Mouse (Mus musculus) thymus, adult 18-20 months (tissue): ENCODE measurements around the gene Smarcb1.

Source experiments
- DNase-seq, 2 experiments: peaks; one replicate each; pipeline ENCODE4 v3.0.0; 2022; ENCODE audit warnings: mixed read lengths in 2 of 2

The Smarcb1 gene

DNA sequence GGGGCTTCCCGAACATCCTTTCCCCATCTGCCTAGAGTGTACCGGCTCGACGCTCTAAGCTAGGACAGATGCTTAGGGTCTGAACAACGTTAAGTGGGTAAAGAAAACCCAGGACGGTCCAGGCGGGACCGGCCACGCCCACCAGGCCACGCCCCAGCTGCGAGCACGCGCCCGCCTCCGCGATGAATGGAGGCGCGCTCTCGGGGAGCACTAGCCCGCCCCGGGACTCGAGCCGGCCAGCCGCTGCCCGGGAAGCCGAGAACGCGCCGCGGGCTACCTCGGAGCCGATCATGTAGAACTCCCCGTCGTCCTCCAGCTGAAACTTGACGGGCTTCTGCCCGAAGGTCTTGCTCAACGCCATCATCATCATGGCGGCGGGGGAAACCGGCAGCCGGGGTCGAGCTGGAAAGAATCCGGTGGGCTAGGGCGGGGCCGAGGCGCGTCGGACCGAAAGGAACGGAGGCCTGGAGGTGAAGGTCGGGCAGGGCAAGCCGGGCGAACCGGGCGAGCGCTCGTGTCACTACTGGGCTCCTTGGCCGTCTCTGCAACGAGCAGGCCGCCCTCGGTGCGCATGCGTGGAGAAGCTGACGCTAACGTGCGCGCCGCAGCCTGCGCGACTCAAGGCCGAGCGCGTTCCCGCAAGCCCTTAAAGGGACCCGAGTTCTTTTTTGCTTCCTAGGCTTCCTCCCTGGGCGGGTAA is at the start of gene Smarcb1:
Gene Smarcb1 (minus strand): TSS at position 592 of the 700 bp plus-strand sequence.
- peak; percentile 87 to 90 for DNase-seq

GRCm38 (mm10) chr10:75954381-75954811 is 33.0 kb upstream of the Smarcb1 start, which contains the start of gene Gm5134:
Gene Gm5134, plus strand, starts transcription at chr10:75954514.
- DNase-seq, result no peak

GRCm38 (mm10) chr10:75951424-75952050 is 30.1 kb upstream of the Smarcb1 start:
- DNase-seq, result no peak

GRCm38 (mm10) chr10:75950791-75951210 is 29.4 kb upstream of the Smarcb1 start:
- no peak for DNase-seq

- DNase-seq, result no peak
Observed at GRCm38 (mm10) chr10:75949053-75950045, 27.9 kb upstream of the Smarcb1 start.

DNA sequence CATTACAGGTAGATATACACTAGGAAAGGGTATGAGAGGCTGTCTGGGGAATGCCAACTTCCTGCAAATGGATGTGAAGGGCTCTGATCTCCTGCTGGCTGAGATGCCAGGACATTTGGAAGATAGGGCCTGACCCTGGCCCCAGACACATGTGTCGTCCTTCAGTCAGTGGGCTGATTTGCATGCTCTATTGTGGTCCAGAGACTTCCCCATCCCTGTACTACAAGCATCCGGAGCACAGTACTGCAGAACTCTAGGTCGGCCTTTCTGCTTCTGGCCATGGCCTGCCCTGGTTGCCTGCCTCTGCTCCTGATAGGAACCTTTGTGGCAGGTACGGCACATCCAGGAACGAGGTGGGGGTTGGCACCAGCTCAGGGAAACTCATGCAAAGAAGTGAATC is 26.7 kb upstream of the Smarcb1 start:
- DNase-seq, result no peak

- DNase-seq, result no peak
Observed at GRCm38 (mm10) chr10:75945896-75946295, 24.5 kb upstream of the Smarcb1 start.

GRCm38 (mm10) chr10:75945213-75945612 is 23.8 kb upstream of the Smarcb1 start:
- no peak for DNase-seq

DNA sequence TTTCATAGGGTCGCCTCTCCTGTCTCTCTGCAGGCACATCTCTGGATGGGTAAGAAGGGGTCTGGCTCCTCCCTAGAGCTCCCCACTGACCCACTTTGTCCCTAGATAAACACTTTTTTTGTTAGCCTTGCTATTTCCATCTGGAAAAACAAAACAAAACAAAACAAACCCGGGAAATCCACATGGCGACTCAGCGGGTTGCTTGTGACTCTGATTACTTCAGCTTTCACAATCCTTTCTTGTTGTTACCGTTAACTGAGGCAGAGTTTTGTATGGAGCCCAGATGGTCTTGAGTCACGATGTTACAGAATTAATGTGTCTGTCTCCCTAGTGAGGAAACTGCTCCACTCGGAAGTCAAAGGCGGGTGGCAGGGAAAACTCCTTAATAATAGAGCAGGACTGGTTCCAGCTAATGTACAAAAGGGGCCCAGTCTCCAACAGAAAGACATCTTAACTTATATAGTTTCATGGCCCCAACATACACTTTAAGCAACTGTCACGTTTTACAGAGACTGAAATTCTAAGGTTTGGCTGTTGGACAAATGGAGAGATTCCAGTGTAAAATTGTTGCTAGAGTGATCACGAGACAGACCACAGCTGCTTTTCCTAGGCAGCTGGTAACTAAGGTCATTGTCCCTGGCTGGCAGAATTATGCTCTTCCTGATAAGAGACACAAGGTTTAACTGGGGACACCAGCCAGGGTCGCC is 22.8 kb upstream of the Smarcb1 start:
- DNase-seq, result no peak

- DNase-seq, result no peak
Observed at GRCm38 (mm10) chr10:75942736-75943477, 21.5 kb upstream of the Smarcb1 start, which contains the start of gene Vpreb3. Gene Vpreb3, plus strand, starts transcription at chr10:75943057.

DNA sequence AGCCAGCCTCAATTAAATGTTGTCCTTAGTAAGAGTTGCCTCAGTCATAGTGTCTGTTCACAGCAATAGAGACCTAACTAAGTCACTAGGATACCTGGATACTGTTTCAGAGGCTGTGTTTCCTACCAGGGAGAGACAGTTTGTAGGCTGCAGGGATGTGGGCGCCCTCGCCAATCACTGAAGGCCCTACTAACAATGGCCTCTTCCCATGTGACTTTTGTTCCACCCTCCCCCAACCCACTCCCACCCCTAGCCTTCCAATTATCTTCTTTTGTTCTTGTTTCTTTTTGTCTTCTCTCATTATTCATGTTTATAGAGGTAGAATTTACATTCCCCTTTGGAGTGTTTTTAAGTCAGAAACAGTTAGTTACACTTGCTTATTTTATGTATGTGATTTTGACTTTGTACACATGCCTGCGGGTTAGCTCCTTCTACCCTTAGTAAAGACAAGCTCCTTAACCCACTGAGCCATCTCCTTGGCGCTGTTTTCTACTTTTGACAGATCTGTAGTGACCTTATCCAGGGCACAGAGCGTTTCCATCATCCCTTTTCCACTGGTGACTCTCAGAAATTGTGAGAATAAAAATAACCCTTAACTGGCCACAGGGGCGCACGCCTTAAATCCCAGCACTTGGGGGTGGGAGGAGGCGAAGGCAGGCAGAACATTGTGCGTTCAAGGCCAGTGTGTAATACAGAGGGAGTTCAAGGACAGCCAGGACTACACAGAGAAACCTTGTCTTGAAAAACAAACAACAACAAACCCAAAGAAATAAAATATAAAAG is 19.8 kb upstream of the Smarcb1 start:
- no peak for DNase-seq

DNA sequence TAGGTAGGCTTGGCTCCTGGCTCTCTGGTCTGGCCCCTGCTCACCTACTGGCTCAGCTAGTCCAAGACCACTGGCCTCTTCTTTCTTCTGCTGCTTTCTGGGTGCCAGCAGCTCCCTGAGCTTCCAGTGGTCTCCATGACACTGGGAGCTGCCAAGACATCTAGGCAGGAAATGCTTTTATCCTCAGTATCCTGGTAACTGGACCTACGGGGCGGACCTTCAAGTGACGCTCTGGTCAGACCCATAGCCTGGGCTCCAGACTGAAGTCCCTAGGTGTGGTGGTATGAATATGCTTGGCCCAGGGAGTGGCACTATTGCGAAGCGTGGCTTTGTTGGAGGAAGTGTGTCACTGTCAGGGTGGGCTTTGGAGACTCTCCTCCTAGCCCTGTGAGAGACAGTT is 19.1 kb upstream of the Smarcb1 start, which contains the start of gene Gm867:
Gene Gm867 (minus strand): TSS at position 153 of the 400 bp plus-strand sequence.
- no peak for DNase-seq

DNA sequence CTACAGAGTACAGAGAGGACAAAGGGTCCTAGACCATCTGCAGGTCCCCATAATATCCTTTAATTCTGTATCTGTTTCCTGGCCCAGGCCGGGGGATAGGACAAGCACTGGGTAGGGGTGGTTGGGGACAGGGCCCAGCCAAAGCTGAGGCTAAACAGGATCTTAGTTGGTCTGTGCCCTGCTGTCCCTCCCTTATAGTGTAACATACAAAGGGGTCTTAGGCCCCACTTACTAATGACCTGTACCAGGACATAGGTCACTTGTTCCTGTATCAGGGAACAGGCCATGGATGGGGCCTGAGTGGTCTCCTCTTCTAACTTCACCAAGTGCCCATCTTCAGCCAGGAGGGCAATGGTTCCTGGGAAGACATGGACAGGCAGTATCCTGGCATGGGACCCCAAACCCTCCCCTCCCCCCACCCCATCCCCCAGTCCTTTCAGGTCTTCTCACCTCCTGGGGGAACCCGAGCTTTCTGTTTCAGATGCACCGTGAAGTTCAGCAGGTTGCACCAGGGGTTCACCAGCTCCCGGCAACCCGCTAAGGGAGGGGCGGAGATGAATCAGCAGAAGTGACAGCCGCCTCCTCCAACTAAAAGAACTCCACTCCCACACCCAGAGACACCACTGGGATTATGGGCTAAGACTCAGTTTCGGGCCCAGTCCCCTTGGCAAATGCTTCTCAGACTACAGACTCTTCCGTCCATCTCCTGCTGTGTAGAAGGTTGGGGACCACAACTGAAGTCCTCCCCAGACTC is 18.2 kb upstream of the Smarcb1 start:
- no peak for DNase-seq

GRCm38 (mm10) chr10:75937851-75938643 is 16.6 kb upstream of the Smarcb1 start:
- no peak for DNase-seq

GRCm38 (mm10) chr10:75936909-75937667 is 15.7 kb upstream of the Smarcb1 start:
- no peak for DNase-seq

GRCm38 (mm10) chr10:75935680-75936541 is 14.5 kb upstream of the Smarcb1 start, which contains the start of gene Mmp11:
Gene Mmp11, minus strand, starts transcription at chr10:75936496.
- peak; percentile 34 to 51 for DNase-seq

DNA sequence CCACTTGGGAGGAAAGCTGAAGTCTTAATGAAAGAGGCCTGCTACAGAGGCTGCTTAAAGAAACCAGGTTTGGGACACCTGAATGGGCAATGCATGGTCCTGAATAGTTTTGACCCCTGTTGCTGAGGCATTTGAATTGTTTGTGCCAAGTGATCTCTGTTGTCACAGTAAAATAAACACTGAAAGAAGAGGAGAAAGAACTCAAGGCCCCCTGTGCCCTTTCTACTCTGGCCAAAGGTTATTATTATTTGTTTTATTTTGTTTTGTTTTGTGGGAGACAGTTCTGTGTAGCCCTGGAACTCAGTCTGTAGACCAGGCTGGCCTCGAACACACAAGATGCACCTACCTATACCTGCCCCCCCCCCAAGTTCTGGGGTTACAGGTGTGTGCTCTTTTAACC is 13.6 kb upstream of the Smarcb1 start:
- no peak for DNase-seq
